Mouse (Mus musculus) cerebellum, adult 8-10 months (tissue): ENCODE data around the gene Thbd.

Experiments
- DNase-seq: peaks from one replicate; pipeline ENCODE4 v3.0.0; 2022

Gene Thbd

GRCm38 (mm10) chr2:148381076-148381475 is 26.9 kb downstream of the Thbd start:
- DNase-seq: no peak

GRCm38 (mm10) chr2:148379899-148380413 is 28.0 kb downstream of the Thbd start:
- no peak for DNase-seq

- no peak for DNase-seq
These were observed 29.1 kb downstream of the Thbd start for GRCm38 (mm10) chr2:148378817-148379342.

- DNase-seq: no peak
These were observed 32.5 kb downstream of the Thbd start for GRCm38 (mm10) chr2:148375326-148376150.

GRCm38 (mm10) chr2:148373602-148374071 is 34.4 kb downstream of the Thbd start:
- DNase-seq: no peak

GRCm38 (mm10) chr2:148371743-148372630 is 36.0 kb downstream of the Thbd start:
- no peak for DNase-seq

- DNase-seq: no peak
These were observed 42.8 kb downstream of the Thbd start for GRCm38 (mm10) chr2:148365227-148365626.

- no peak for DNase-seq
These were observed 43.5 kb downstream of the Thbd start for GRCm38 (mm10) chr2:148364536-148364935.

GRCm38 (mm10) chr2:148357145-148357544 is 50.8 kb downstream of the Thbd start:
- no peak for DNase-seq
